21 mouse cellular contexts compared by ENCODE assay signal in genomic region chr17:45503301-45503973, GRCm38 (mm10). TPM values are rescaled to one million over a fixed set of nuclear protein-coding genes. Genes with fewer than 3 reads are reported as not detected.
DNase-seq lines count a peak whose midpoint lies in the region; ATAC-seq and TF ChIP-seq lines count a peak whose summit lies in the region.
"Had no signal": no experiment of that assay in that cellular context is flagged by ENCODE, and none has a peak within 500 bp of the region (broad histone marks: within the 10 kb centered on the region; RNA-seq: fewer than 3 reads in every experiment).

No protein-coding gene starts in this region.

- no peak overlapping the region for H3K4me2 ChIP-seq in heart, embryonic 14.5 days (ENCODE audit: low read length)
- H3K4me2 ChIP-seq in midbrain, embryonic 13.5 days (replicated peaks), result no peak overlapping the region
- H3K4me2 ChIP-seq: hindbrain, embryonic 15.5 days; liver, embryonic 12.5 days; neural tube, embryonic 15.5 days had no signal

- no peaks in the 10 kb centered on the region for H3K27me3 ChIP-seq in heart, embryonic 14.5 days (ENCODE audit: control insufficient read depth, insufficient read depth, low read length)
- no peaks in the 10 kb centered on the region for H3K27me3 ChIP-seq in midbrain, embryonic 13.5 days
- no peaks in the 10 kb centered on the region for H3K27me3 ChIP-seq in midbrain, embryonic 10.5 days (ENCODE audit: low read depth, poor library complexity, severe bottlenecking)
- no peaks in the 10 kb centered on the region for H3K27me3 ChIP-seq in MEL (ENCODE audit: control insufficient read depth in 1 of 2, insufficient read depth in 2 of 2, low read length in 2 of 2)
- H3K27me3 ChIP-seq: hindbrain, embryonic 15.5 days; liver, embryonic 12.5 days; neural tube, embryonic 15.5 days; Patski had no signal

- WGBS in heart, embryonic 14.5 days, result 39% methylated on average over 5 of the region's 5 CpGs
- 67% methylated on average over 5 of the region's 5 CpGs for WGBS in midbrain, embryonic 13.5 days
- 66% methylated on average over 5 of the region's 5 CpGs for WGBS in midbrain, embryonic 10.5 days

- intact Hi-C loops in heart, postnatal 25 days (cut with DNase I), result no loop called here

- TF ChIP-seq EP300 in MEL (IDR thresholded peaks at IDR 0.05; ENCODE audit: low read depth in 1 of 2, low read length in 2 of 2), result peak; percentile 72 to 78

- peak in 1 of 2 experiments; percentile 58; a peak in 2 of 4 replicates for TF ChIP-seq POLR2A in MEL (IDR thresholded peaks at IDR 0.05; ENCODE audit: control insufficient read depth in 1 of 2, insufficient read depth in 1 of 2, low read depth in 1 of 2, low read length in 2 of 2, poor library complexity in 1 of 2)

- H3K4me3 ChIP-seq in heart, embryonic 14.5 days (ENCODE audit: control insufficient read depth in 1 of 2, insufficient read depth in 1 of 2, low read depth in 1 of 2, low read length in 2 of 2), result no peak overlapping the region
- H3K4me3 ChIP-seq in midbrain, embryonic 13.5 days (replicated peaks), result no peak overlapping the region
- H3K4me3 ChIP-seq in midbrain, embryonic 10.5 days, result no peak overlapping the region
- H3K4me3 ChIP-seq in MEL (ENCODE audit: control insufficient read depth in 1 of 2, insufficient read depth in 1 of 2, low read depth in 2 of 2, low read length in 2 of 2), result peak overlapping the region in 1 of 2 experiments; percentile 21; a peak in 2 of 4 replicates
- H3K4me3 ChIP-seq: hindbrain, embryonic 15.5 days; limb, embryonic 10.5 days; liver, embryonic 12.5 days; myocyte; neural tube, embryonic 15.5 days had no signal

- no peak overlapping the region for H3K9ac ChIP-seq in heart, embryonic 14.5 days (ENCODE audit: low read length)
- 0 out of 2 replicates have a peak overlapping the region, but pooled peaks have one; percentile 36 for H3K9ac ChIP-seq in midbrain, embryonic 13.5 days (replicated peaks)
- peak overlapping the region; percentile 27 for H3K9ac ChIP-seq in MEL (ENCODE audit: control insufficient read depth, low read depth, low read length, poor library complexity, severe bottlenecking)
- H3K9ac ChIP-seq: hindbrain, embryonic 15.5 days; liver, embryonic 12.5 days; neural tube, embryonic 15.5 days had no signal

- H3K4me1 ChIP-seq in heart, embryonic 14.5 days (ENCODE audit: control insufficient read depth in 2 of 2, insufficient read depth in 2 of 2, low read length in 2 of 2), result peaks cover 8 to 11% of the 10 kb centered on the region in 2 experiments
- peaks cover 12% of the 10 kb centered on the region for H3K4me1 ChIP-seq in midbrain, embryonic 13.5 days (replicated peaks)
- H3K4me1 ChIP-seq in midbrain, embryonic 10.5 days, result peaks cover 20% of the 10 kb centered on the region
- H3K4me1 ChIP-seq in MEL (ENCODE audit: control insufficient read depth in 1 of 2, insufficient read depth in 2 of 2, low read length in 2 of 2), result peaks cover 10 to 29% of the 10 kb centered on the region in 2 experiments

- peaks cover 5% of the 10 kb centered on the region for H3K36me3 ChIP-seq in heart, embryonic 14.5 days (ENCODE audit: control insufficient read depth, insufficient read depth, low read length)
- H3K36me3 ChIP-seq in midbrain, embryonic 13.5 days, result peaks cover 2% of the 10 kb centered on the region; the same call in 1 of the 2 replicates
- H3K36me3 ChIP-seq in midbrain, embryonic 10.5 days, result peaks cover 2% of the 10 kb centered on the region
- peaks cover 0 to 11% of the 10 kb centered on the region in 2 experiments; a peak in 2 of 4 replicates for H3K36me3 ChIP-seq in MEL (ENCODE audit: control insufficient read depth in 1 of 2, insufficient read depth in 2 of 2, low read length in 2 of 2)
- H3K36me3 ChIP-seq: hindbrain, embryonic 15.5 days had no signal

- H3K27ac ChIP-seq in heart, embryonic 14.5 days (replicated peaks in 1 of 2; ENCODE audit: control insufficient read depth in 1 of 2, insufficient read depth in 1 of 2, low read depth in 2 of 2, low read length in 2 of 2), result peak overlapping the region; percentile 11 to 50; a peak in 2 of 4 replicates
- no peak overlapping the region for H3K27ac ChIP-seq in midbrain, embryonic 13.5 days
- H3K27ac ChIP-seq in midbrain, embryonic 10.5 days (replicated peaks), result no peak overlapping the region
- H3K27ac ChIP-seq in MEL (ENCODE audit: control insufficient read depth, low read depth, low read length), result peak overlapping the region; percentile 76
- H3K27ac ChIP-seq: hindbrain, embryonic 15.5 days; limb, embryonic 10.5 days; liver, embryonic 12.5 days; neural tube, embryonic 15.5 days had no signal

- no peaks in the 10 kb centered on the region; the same call in 1 of the 2 replicates for H3K79me2 ChIP-seq in MEL (ENCODE audit: control insufficient read depth, insufficient read depth, low read length, poor library complexity)

- TF ChIP-seq CTCF in MEL (IDR thresholded peaks at IDR 0.05 in 2 of 3, conservative IDR thresholded peaks at IDR 0.05 in 1 of 3; ENCODE audit: control insufficient read depth in 1 of 3, insufficient read depth in 1 of 3, low read depth in 2 of 3, low read length in 3 of 3, poor library complexity in 1 of 3, severe bottlenecking in 1 of 3), result peak in 1 of 3 experiments; percentile 50; a peak in 2 of 6 replicates

- no peak for TF ChIP-seq RAD21 in MEL (IDR thresholded peaks at IDR 0.05; ENCODE audit: low read depth, low read length)

- no peak for ATAC-seq in heart, embryonic 14.5 days (ENCODE audit: insufficient number of reproducible peaks, insufficient read depth, low FRiP score, low read depth)
- no peak for ATAC-seq in midbrain, embryonic 13.5 days
- ATAC-seq in hematopoietic stem cell, adult 5-6 weeks (replicated peaks in 1 of 2; ENCODE audit: insufficient read depth in 1 of 2, low FRiP score in 2 of 2, low TSS enrichment in 1 of 2, low read depth in 1 of 2, poor library complexity in 2 of 2, severe bottlenecking in 2 of 2), result peak; percentile 68 to 76
- ATAC-seq: activated CD4-positive, CD25-positive, alpha-beta regulatory T cell, adult 4 months; intestine, embryonic 16.5 days; liver, embryonic 12.5 days; Patski had no signal

- no peak for DNase-seq in heart, postnatal 25 days (ENCODE audit: low spot score)
- DNase-seq in midbrain, embryonic 10.5 days (ENCODE audit: low spot score), result no peak
- peak; percentile 91 for DNase-seq in MEL (ENCODE audit: low read depth, low spot score)
- DNase-seq in embryo, embryonic 10.5 days (ENCODE audit: low spot score), result no peak
- no peak for DNase-seq in kidney, postnatal 25 days
- DNase-seq: adrenal gland, postnatal 25 days; cerebellum, adult 9-10 months; gastrocnemius, postnatal 10 days; lung, postnatal 10 days; midbrain, embryonic 14.5 days had no signal

- no peaks in the 10 kb centered on the region for H3K9me3 ChIP-seq in heart, embryonic 14.5 days (ENCODE audit: control insufficient read depth, low read length)
- H3K9me3 ChIP-seq in midbrain, embryonic 13.5 days, result no peaks in the 10 kb centered on the region
- H3K9me3 ChIP-seq in midbrain, embryonic 10.5 days (replicated peaks), result no peaks in the 10 kb centered on the region
- H3K9me3 ChIP-seq in MEL (replicated peaks; ENCODE audit: insufficient read depth, low read length), result no peaks in the 10 kb centered on the region
- H3K9me3 ChIP-seq: hindbrain, embryonic 15.5 days; limb, embryonic 10.5 days; liver, embryonic 12.5 days; neural tube, embryonic 15.5 days had no signal

RNA-seq across cellular contexts. Expression of gene Aars2, which starts 3.2 kb away (rescaled TPM):
- polyA plus RNA-seq in heart, embryonic 14.5 days (2014; fragmentation: Nextera tagmentation; extraction: Ambion mirVana), result 13.2 and 15.3 TPM in 2 replicates
- total RNA-seq in heart, postnatal 25 days (2021), result 10 to 100 TPM; 20.1 to 20.2 TPM
- polyA plus RNA-seq in midbrain, embryonic 13.5 days (2015; fragmentation: Nextera tagmentation; extraction: Ambion mirVana), result 17.6 and 19.4 TPM in 2 replicates
- polyA plus RNA-seq in midbrain, embryonic 10.5 days (2016; fragmentation: Nextera tagmentation; extraction: Ambion mirVana), result 33.9 and 35.7 TPM in 2 replicates
- total RNA-seq in MEL (2012; rRNA removed), result 13.6 and 14.4 TPM in 2 replicates
- polyA plus RNA-seq in MEL (2012; ENCODE audit: insufficient read depth in 1 of 2, insufficient read length in 2 of 2, low read depth in 1 of 2, low replicate concordance in 2 of 2, missing spikeins in 1 of 2), result 10 to 100 TPM; 25.6 to 63.5 TPM
- total RNA-seq in hematopoietic stem cell, adult 5-6 weeks (2017), result 6.2 and 8.2 TPM in 2 replicates

RNA-seq across cellular contexts. Expression of gene Tcte1, which starts 19.8 kb away (rescaled TPM):
- polyA plus RNA-seq in heart, embryonic 14.5 days (2014; fragmentation: Nextera tagmentation; extraction: Ambion mirVana), result 0.28 and 0.39 TPM in 2 replicates
- total RNA-seq in heart, postnatal 25 days (2021), result not detected
- polyA plus RNA-seq in midbrain, embryonic 13.5 days (2015; fragmentation: Nextera tagmentation; extraction: Ambion mirVana), result 2.6 and 2.7 TPM in 2 replicates
- polyA plus RNA-seq in midbrain, embryonic 10.5 days (2016; fragmentation: Nextera tagmentation; extraction: Ambion mirVana), result 1.4 and 1.7 TPM in 2 replicates
- total RNA-seq in MEL (2012; rRNA removed), result not detected in 2 replicates
- polyA plus RNA-seq in MEL (2012; ENCODE audit: insufficient read depth in 1 of 2, insufficient read length in 2 of 2, low read depth in 1 of 2, low replicate concordance in 2 of 2, missing spikeins in 1 of 2), result not detected
- total RNA-seq in hematopoietic stem cell, adult 5-6 weeks (2017), result not detected in 2 replicates
- total RNA-seq: adrenal gland, postnatal 25 days; gastrocnemius, postnatal 10 days had no signal
- polyA plus RNA-seq: activated CD4-positive, CD25-positive, alpha-beta regulatory T cell, adult 4 months; myocyte; Patski had no signal

RNA-seq across cellular contexts. Expression of gene Spats1, which starts 28.2 kb away (rescaled TPM):
- polyA plus RNA-seq in heart, embryonic 14.5 days (2014; fragmentation: Nextera tagmentation; extraction: Ambion mirVana), result 1.8 TPM in 2 replicates
- under 1 TPM; 0.45 to 0.49 TPM for total RNA-seq in heart, postnatal 25 days (2021)
- 1.4 TPM in 2 replicates for polyA plus RNA-seq in midbrain, embryonic 13.5 days (2015; fragmentation: Nextera tagmentation; extraction: Ambion mirVana)
- polyA plus RNA-seq in midbrain, embryonic 10.5 days (2016; fragmentation: Nextera tagmentation; extraction: Ambion mirVana), result 0.42 and 0.71 TPM in 2 replicates
- total RNA-seq in MEL (2012; rRNA removed), result 1.4 and 1.5 TPM in 2 replicates
- polyA plus RNA-seq in MEL (2012; ENCODE audit: insufficient read depth in 1 of 2, insufficient read length in 2 of 2, low read depth in 1 of 2, low replicate concordance in 2 of 2, missing spikeins in 1 of 2), result 100 to 1,000 TPM in 1 of 2 experiments, 1 to 10 TPM in 1; 2.5 to 149 TPM
- 0.31 TPM in 1 of 2 replicates, not detected in the other for total RNA-seq in hematopoietic stem cell, adult 5-6 weeks (2017)

RNA-seq across cellular contexts. Expression of gene Tmem151b, which starts 46.0 kb away (rescaled TPM):
- polyA plus RNA-seq in heart, embryonic 14.5 days (2014; fragmentation: Nextera tagmentation; extraction: Ambion mirVana), result 0.47 and 0.55 TPM in 2 replicates
- total RNA-seq in heart, postnatal 25 days (2021), result under 1 TPM in 1 of 2 experiments, not detected in 1; 0.05 TPM
- 23.5 and 25.5 TPM in 2 replicates for polyA plus RNA-seq in midbrain, embryonic 13.5 days (2015; fragmentation: Nextera tagmentation; extraction: Ambion mirVana)
- polyA plus RNA-seq in midbrain, embryonic 10.5 days (2016; fragmentation: Nextera tagmentation; extraction: Ambion mirVana), result 7.0 and 10.2 TPM in 2 replicates
- total RNA-seq in MEL (2012; rRNA removed), result 0.15 and 0.33 TPM in 2 replicates
- 1 to 10 TPM in 1 of 2 experiments, not detected in 1; 1.1 TPM for polyA plus RNA-seq in MEL (2012; ENCODE audit: insufficient read depth in 1 of 2, insufficient read length in 2 of 2, low read depth in 1 of 2, low replicate concordance in 2 of 2, missing spikeins in 1 of 2)
- total RNA-seq in hematopoietic stem cell, adult 5-6 weeks (2017), result 0.25 TPM in 2 replicates
- polyA plus RNA-seq: activated CD4-positive, CD25-positive, alpha-beta regulatory T cell, adult 4 months had no signal

RNA-seq across cellular contexts. Expression of gene Nfkbie, which starts 52.1 kb away (rescaled TPM):
- 2.7 and 2.9 TPM in 2 replicates for polyA plus RNA-seq in heart, embryonic 14.5 days (2014; fragmentation: Nextera tagmentation; extraction: Ambion mirVana)
- total RNA-seq in heart, postnatal 25 days (2021), result 1 to 10 TPM; 1.3 to 1.4 TPM
- 5.2 and 7.1 TPM in 2 replicates for polyA plus RNA-seq in midbrain, embryonic 13.5 days (2015; fragmentation: Nextera tagmentation; extraction: Ambion mirVana)
- 8.6 and 9.2 TPM in 2 replicates for polyA plus RNA-seq in midbrain, embryonic 10.5 days (2016; fragmentation: Nextera tagmentation; extraction: Ambion mirVana)
- total RNA-seq in MEL (2012; rRNA removed), result 2.7 and 3.3 TPM in 2 replicates
- 1 to 10 TPM in 1 of 2 experiments, not detected in 1; 5.7 TPM for polyA plus RNA-seq in MEL (2012; ENCODE audit: insufficient read depth in 1 of 2, insufficient read length in 2 of 2, low read depth in 1 of 2, low replicate concordance in 2 of 2, missing spikeins in 1 of 2)
- total RNA-seq in hematopoietic stem cell, adult 5-6 weeks (2017), result 20.5 and 22.7 TPM in 2 replicates

Comparison
In these comparisons a context has a peak if more than half of its experiments do, and no peak if none do; other contexts are left out.
1. ATAC-seq: peak in hematopoietic stem cell, adult 5-6 weeks (2 of 2); none in heart, embryonic 14.5 days (single experiment) and midbrain, embryonic 13.5 days (single experiment).
2. H3K27ac ChIP-seq: peak in heart, embryonic 14.5 days (2 of 2) and MEL (single experiment); none in midbrain, embryonic 13.5 days (single experiment) and midbrain, embryonic 10.5 days (single experiment).